26 mouse cellular contexts compared by ENCODE assay signal in genomic region chr10:8851625-8852024, GRCm38 (mm10). TPM values are rescaled to one million over a fixed set of nuclear protein-coding genes. Genes with fewer than 3 reads are reported as not detected.
A peak's percentile ranks its signal among the peaks of the same experiment; 100 is the strongest.
DNase-seq lines count a peak whose midpoint lies in the region; ATAC-seq and TF ChIP-seq lines count a peak whose summit lies in the region.
"Had no signal": no experiment of that assay in that cellular context is flagged by ENCODE, and none has a peak within 500 bp of the region (broad histone marks: within the 10 kb centered on the region; RNA-seq: fewer than 3 reads in every experiment).

No protein-coding gene starts in this region.

- WGBS in lung, embryonic 14.5 days: 68% methylated on average over 10 of the region's 10 CpGs
- WGBS in limb, embryonic 10.5 days: 87% methylated on average over 10 of the region's 10 CpGs
- 84% methylated on average over 10 of the region's 10 CpGs for WGBS in hindbrain, embryonic 16.5 days

- no peaks in the 10 kb centered on the region for H3K27me3 ChIP-seq in lung, embryonic 14.5 days (ENCODE audit: insufficient read depth, low read length)
- H3K27me3 ChIP-seq in limb, embryonic 10.5 days (ENCODE audit: low read depth, poor library complexity, severe bottlenecking): no peaks in the 10 kb centered on the region
- no peaks in the 10 kb centered on the region for H3K27me3 ChIP-seq in hindbrain, embryonic 16.5 days (replicated peaks; ENCODE audit: control insufficient read depth, insufficient read depth, low read length)
- H3K27me3 ChIP-seq: embryonic facial prominence, embryonic 13.5 days; embryonic facial prominence, embryonic 15.5 days; forebrain, embryonic 12.5 days; Patski had no signal

- intact Hi-C loops in heart, postnatal 10 days (cut with DNase I): no loop called here

- H3K36me3 ChIP-seq in lung, embryonic 14.5 days (ENCODE audit: insufficient read depth): peaks cover 4% of the 10 kb centered on the region; the same call in 1 of the 2 replicates
- peaks cover 22% of the 10 kb centered on the region for H3K36me3 ChIP-seq in limb, embryonic 10.5 days
- no peaks in the 10 kb centered on the region for H3K36me3 ChIP-seq in hindbrain, embryonic 16.5 days (ENCODE audit: control insufficient read depth, insufficient read depth, low read length)
- H3K36me3 ChIP-seq: G1E had no signal

- H3K4me2 ChIP-seq in lung, embryonic 14.5 days: no peak overlapping the region
- H3K4me2 ChIP-seq in hindbrain, embryonic 16.5 days (ENCODE audit: low read length): no peak overlapping the region
- H3K4me2 ChIP-seq: embryonic facial prominence, embryonic 13.5 days; embryonic facial prominence, embryonic 15.5 days; forebrain, embryonic 12.5 days had no signal

- no peaks in the 10 kb centered on the region for H3K9me3 ChIP-seq in lung, embryonic 14.5 days (ENCODE audit: low read depth, low read length)
- no peaks in the 10 kb centered on the region for H3K9me3 ChIP-seq in limb, embryonic 10.5 days (replicated peaks)
- no peaks in the 10 kb centered on the region for H3K9me3 ChIP-seq in hindbrain, embryonic 16.5 days (ENCODE audit: control insufficient read depth, low read length)
- H3K9me3 ChIP-seq: embryonic facial prominence, embryonic 13.5 days; embryonic facial prominence, embryonic 15.5 days; forebrain, embryonic 10.5 days; forebrain, embryonic 12.5 days had no signal

- H3K4me3 ChIP-seq in lung, embryonic 14.5 days (ENCODE audit: low read depth, low read length): no peak overlapping the region
- H3K4me3 ChIP-seq in limb, embryonic 10.5 days: no peak overlapping the region
- H3K4me3 ChIP-seq in hindbrain, embryonic 16.5 days (ENCODE audit: low read length): no peak overlapping the region
- H3K4me3 ChIP-seq: embryonic facial prominence, embryonic 13.5 days; embryonic facial prominence, embryonic 15.5 days; erythroblast, embryonic 14.5 days; forebrain, embryonic 10.5 days; forebrain, embryonic 12.5 days had no signal

- 0 out of 2 replicates have a peak, but pooled peaks cover 2% of the 10 kb centered on the region for H3K4me1 ChIP-seq in lung, embryonic 14.5 days (ENCODE audit: insufficient read depth)
- peaks cover 60% of the 10 kb centered on the region for H3K4me1 ChIP-seq in limb, embryonic 10.5 days
- H3K4me1 ChIP-seq in hindbrain, embryonic 16.5 days (ENCODE audit: control insufficient read depth, insufficient read depth, low read depth, low read length): peaks cover 6% of the 10 kb centered on the region; the same call in 1 of the 2 replicates
- H3K4me1 ChIP-seq: forebrain, embryonic 12.5 days had no signal

- peak; percentile 64 for DNase-seq in heart, adult 11 months
- no peak for DNase-seq in heart, postnatal 10 days
- no peak for DNase-seq in lung, embryonic 14.5 days
- DNase-seq in lung, postnatal 14 days: no peak
- DNase-seq in limb, embryonic 10.5 days (ENCODE audit: low spot score): no peak
- DNase-seq: adrenal gland, adult 2 months; adrenal gland, postnatal 10 days; adrenal gland, postnatal 25 days; cerebellum, adult 11 months; cerebellum, adult 18-20 months; cerebellum, adult 8-10 months; cerebellum, adult 9-11 months; cerebellum, postnatal 14 days; cerebellum, postnatal 36 days; embryo, embryonic 11 days had no signal

- H3K9ac ChIP-seq in lung, embryonic 14.5 days: no peak overlapping the region
- no peak overlapping the region for H3K9ac ChIP-seq in hindbrain, embryonic 16.5 days (ENCODE audit: low read depth, low read length)
- H3K9ac ChIP-seq: embryonic facial prominence, embryonic 13.5 days; embryonic facial prominence, embryonic 15.5 days; forebrain, embryonic 12.5 days had no signal

- no peak overlapping the region for H3K27ac ChIP-seq in lung, embryonic 14.5 days (ENCODE audit: low read depth)
- H3K27ac ChIP-seq in limb, embryonic 10.5 days: 0 out of 2 replicates have a peak overlapping the region, but pooled peaks have one; percentile 30
- no peak overlapping the region for H3K27ac ChIP-seq in hindbrain, embryonic 16.5 days (ENCODE audit: low read depth, low read length)
- H3K27ac ChIP-seq: embryonic facial prominence, embryonic 13.5 days; embryonic facial prominence, embryonic 15.5 days; forebrain, embryonic 10.5 days; forebrain, embryonic 12.5 days had no signal

- TF ChIP-seq CTCF in lung, embryonic 14.5 days (IDR thresholded peaks at IDR 0.05; ENCODE audit: low read depth): no peak

- ATAC-seq in lung, embryonic 14.5 days (ENCODE audit: insufficient read depth): peak; percentile 36; the same call in 1 of the 2 replicates
- ATAC-seq in hindbrain, embryonic 16.5 days: no peak
- ATAC-seq: activated CD4-positive, CD25-positive, alpha-beta regulatory T cell, adult 4 months; forebrain, embryonic 14.5 days; forebrain, embryonic 16.5 days; Patski had no signal

RNA-seq across cellular contexts. Expression of gene Sash1, which starts 34.2 kb away (rescaled TPM):
- 10 to 100 TPM; 53.8 to 63.6 TPM for total RNA-seq in heart, postnatal 10 days (2021)
- 4.2 and 6.4 TPM in 2 replicates for polyA plus RNA-seq in lung, embryonic 14.5 days (2014; fragmentation: Nextera tagmentation; extraction: Ambion mirVana)
- polyA plus RNA-seq in limb, embryonic 10.5 days (2016; fragmentation: Nextera tagmentation; extraction: Ambion mirVana): 4.3 and 4.7 TPM in 2 replicates
- 2.7 and 4.2 TPM in 2 replicates for polyA plus RNA-seq in hindbrain, embryonic 16.5 days (2015; fragmentation: Nextera tagmentation; extraction: Ambion mirVana)
- polyA plus RNA-seq: G1E had no signal
